Mouse (Mus musculus) hindbrain, embryonic 13.5 days (tissue): ENCODE measurements around the gene Ric8b. TPM values are rescaled to one million over a fixed set of nuclear protein-coding genes. Genes with fewer than 3 reads are reported as not detected.
A peak's percentile ranks its signal among the peaks of the same experiment; 100 is the strongest.

ENCODE experiments used
- ATAC-seq: fragments of 200-750 bp; cut with Nextera tagmentation; 2 replicates; pipeline ENCODE4 v1.8.0; 2017; ENCODE audit warnings: moderate TSS enrichment; ENCODE audit not compliant: low FRiP score
- H3K27ac ChIP-seq: fragments of 300-500 bp; sonication (generic); 2 replicates; pipeline ENCODE4 v1.5.1; 2015; ENCODE audit warnings: inconsistent platforms, mild to moderate bottlenecking, moderate library complexity
- H3K27me3 ChIP-seq: fragments of 300-500 bp; sonication (generic); 2 replicates; pipeline ENCODE4 v1.6.1; 2015; ENCODE audit warnings: mild to moderate bottlenecking, inconsistent platforms
- H3K36me3 ChIP-seq: fragments of 300-500 bp; sonication (generic); 2 replicates; pipeline ENCODE4 v1.6.1; 2015; ENCODE audit warnings: mild to moderate bottlenecking, inconsistent platforms
- H3K4me1 ChIP-seq: fragments of 300-500 bp; sonication (generic); replicated peaks from 2 replicates; pipeline ENCODE4 v1.6.1; 2015; ENCODE audit warnings: inconsistent platforms
- H3K4me2 ChIP-seq: fragments of 300-500 bp; sonication (generic); 2 replicates; pipeline ENCODE4 v1.6.1; 2015; ENCODE audit warnings: inconsistent platforms, mild to moderate bottlenecking, moderate library complexity
- H3K4me3 ChIP-seq: fragments of 300-500 bp; sonication (generic); 2 replicates; pipeline ENCODE4 v1.5.1; 2015; ENCODE audit warnings: mild to moderate bottlenecking, inconsistent platforms
- H3K9ac ChIP-seq: fragments of 300-500 bp; sonication (generic); 2 replicates; pipeline ENCODE4 v1.6.1; 2015; ENCODE audit warnings: mild to moderate bottlenecking, inconsistent platforms
- H3K9me3 ChIP-seq: fragments of 300-500 bp; sonication (generic); 2 replicates; pipeline ENCODE4 v1.6.1; 2016; ENCODE audit warnings: inconsistent platforms
- WGBS: fragments of 180-500 bp; shearing (Covaris S2); methylation state at CpG from one replicate; pipeline ENCODE4 v1.1.7; 2015; 5-methylcytosine and 5-hydroxymethylcytosine counted together
- polyA plus RNA-seq: library from polyadenylated mRNA; unstranded; fragments of >200 nt; fragmentation: Nextera tagmentation; extraction: Ambion mirVana; gene quantifications from 2 replicates; pipeline ENCODE4 v1.2.1, GENCODE M21; 2015

Gene Ric8b
- polyA plus RNA-seq, 1 experiment from 2014 or later, result 49.6 TPM

DNA sequence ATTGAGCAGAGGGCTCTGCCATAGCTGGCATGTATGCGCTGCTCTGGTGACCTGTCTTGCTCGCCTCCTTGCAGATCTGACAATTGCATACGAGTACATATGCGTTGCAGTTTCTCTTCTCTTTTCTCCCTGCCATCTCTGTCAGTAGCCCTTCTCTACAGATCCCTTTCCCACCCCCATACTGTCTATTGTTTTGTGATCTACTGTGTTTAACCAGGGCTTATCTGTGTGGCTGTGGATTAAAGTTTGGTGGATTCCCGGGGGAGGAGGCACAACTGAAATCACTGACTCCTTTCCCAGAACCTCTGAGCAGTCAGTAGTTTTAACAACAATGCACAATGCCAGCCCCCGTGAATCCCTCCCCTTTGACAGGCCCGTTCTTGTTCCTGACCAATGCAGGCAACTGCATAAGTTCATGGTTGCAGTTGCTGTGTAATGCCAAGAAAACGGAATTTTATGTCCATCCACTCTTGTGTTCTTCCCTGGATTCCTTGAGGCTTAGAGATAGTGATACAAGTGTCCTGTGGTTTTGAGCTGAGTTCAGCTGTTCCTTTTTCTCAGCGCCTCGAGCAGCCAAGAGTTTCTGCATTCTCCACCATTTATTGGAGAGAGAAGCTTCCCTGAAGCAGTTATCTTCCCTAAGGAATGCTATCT is 80.3 kb downstream of the Ric8b start:
- H3K4me3 ChIP-seq, result no peak overlapping the region
- H3K27me3 ChIP-seq, result no peaks in the 10 kb centered on the region
- H3K4me1 ChIP-seq, result peaks cover 15% of the 10 kb centered on the region; the same call in 1 of the 2 replicates
- no peak overlapping the region for H3K4me2 ChIP-seq
- no peak for ATAC-seq
- H3K9me3 ChIP-seq, result no peaks in the 10 kb centered on the region
- H3K9ac ChIP-seq, result no peak overlapping the region
- 66% methylated on average over 10 of the region's 10 CpGs for WGBS
- H3K36me3 ChIP-seq, result peaks cover 30% of the 10 kb centered on the region
- peak overlapping the region; percentile 44 for H3K27ac ChIP-seq

DNA sequence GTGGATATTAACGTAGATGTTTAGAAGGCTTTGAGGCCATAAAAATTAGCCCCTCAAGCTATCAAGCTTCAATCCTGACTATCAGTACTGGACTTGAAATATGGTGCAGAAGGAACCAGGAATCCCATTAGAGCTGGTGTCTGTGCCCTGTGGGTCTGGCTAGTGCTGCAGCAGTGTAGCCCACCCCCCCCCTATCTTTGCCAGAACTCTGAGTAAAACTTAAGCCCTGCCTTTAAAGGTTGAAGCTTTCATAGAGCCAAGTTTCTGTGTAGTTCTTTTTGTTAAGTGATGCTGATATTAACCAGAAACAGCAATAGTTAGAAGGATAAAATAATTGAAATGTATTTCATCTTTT is 80.8 kb downstream of the Ric8b start:
- Histone ChIP-seq H3K4me2 (no peak overlapping the region), H3K36me3 (peaks cover 26% of the 10 kb centered on the region), H3K9me3 (no peaks in the 10 kb centered on the region), H3K27me3 (no peaks in the 10 kb centered on the region), H3K27ac (no peak overlapping the region; the same call in 1 of the 2 replicates), H3K4me3 (no peak overlapping the region), H3K4me1 (peaks cover 15% of the 10 kb centered on the region; the same call in 1 of the 2 replicates), H3K9ac (no peak overlapping the region)
- 67% methylated on average over 1 of the region's 1 CpGs for WGBS
- ATAC-seq, result no peak

DNA sequence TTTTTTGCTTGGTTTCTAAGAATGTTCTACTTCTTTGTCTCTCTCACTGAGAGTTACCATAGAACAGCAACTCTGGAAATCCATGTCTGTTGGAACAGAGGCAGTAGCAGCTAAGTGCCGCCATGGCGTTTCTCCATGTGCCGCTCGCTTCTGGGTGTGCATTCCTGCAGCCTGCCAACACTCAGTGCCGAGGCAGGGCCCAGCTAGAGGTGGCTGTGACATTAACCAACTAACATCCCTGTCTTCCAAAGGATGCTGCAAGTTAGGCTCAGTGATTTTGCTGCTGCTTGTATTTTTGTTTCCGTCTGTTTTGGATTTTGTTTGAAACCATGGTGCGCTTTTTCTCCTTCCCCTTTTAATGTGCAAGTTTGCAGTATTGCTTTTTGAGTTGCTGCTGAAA is 84.5 kb downstream of the Ric8b start:
- H3K27ac ChIP-seq, result no peak overlapping the region
- no peaks in the 10 kb centered on the region for H3K9me3 ChIP-seq
- H3K4me3 ChIP-seq, result no peak overlapping the region
- ATAC-seq, result no peak
- H3K9ac ChIP-seq, result 0 out of 2 replicates have a peak overlapping the region, but pooled peaks have one; percentile 29
- peaks cover 12% of the 10 kb centered on the region; the same call in 1 of the 2 replicates for H3K4me1 ChIP-seq
- peaks cover 11% of the 10 kb centered on the region for H3K36me3 ChIP-seq
- no peak overlapping the region for H3K4me2 ChIP-seq
- WGBS, result 85% methylated on average over 7 of the region's 7 CpGs
- no peaks in the 10 kb centered on the region for H3K27me3 ChIP-seq

DNA sequence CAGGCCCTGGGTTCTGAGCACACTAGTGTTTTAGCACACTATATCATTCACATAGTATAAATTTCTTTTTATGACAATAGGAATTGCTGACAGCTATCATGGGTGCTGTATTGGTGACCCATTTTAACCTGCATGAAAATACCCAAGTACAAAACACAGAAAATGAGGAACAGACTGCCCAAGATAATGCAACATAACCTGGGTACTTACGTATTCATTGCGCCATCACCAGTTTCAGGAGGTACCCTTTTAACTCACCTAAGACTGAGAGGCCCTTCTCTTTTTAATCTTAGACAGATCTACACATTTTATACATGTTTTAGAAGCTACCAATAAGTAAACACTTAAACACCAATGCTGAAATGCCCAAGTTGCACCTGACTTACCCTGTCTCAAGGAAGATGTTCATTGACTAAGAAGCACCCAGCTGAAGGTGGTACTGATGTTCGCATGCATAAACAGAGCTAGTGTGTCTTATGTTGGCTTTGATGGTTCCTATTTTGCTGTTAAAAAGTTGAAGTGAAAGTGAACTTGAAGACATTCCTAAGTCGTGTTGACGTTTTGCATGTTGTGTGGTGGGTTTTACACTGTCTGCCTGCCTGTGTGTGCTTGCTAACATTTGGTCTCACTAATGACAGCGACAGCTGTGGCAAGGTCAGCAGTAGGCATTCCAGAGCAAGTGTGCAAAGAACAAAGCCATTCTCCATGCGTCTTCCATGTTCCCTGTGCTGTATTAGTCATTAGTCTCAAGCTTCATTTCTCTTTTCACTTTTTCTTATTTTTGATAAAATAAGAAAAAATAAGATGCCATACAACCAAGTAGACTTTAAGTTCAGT is 86.0 kb downstream of the Ric8b start:
- H3K9me3 ChIP-seq, result no peaks in the 10 kb centered on the region
- no peak overlapping the region for H3K27ac ChIP-seq
- H3K4me1 ChIP-seq, result peaks cover 11% of the 10 kb centered on the region
- ATAC-seq, result no peak
- no peaks in the 10 kb centered on the region for H3K27me3 ChIP-seq
- H3K4me3 ChIP-seq, result no peak overlapping the region
- peaks cover 11% of the 10 kb centered on the region for H3K36me3 ChIP-seq
- no peak overlapping the region for H3K9ac ChIP-seq
- H3K4me2 ChIP-seq, result no peak overlapping the region
- WGBS, result 87% methylated on average over 7 of the region's 7 CpGs

DNA sequence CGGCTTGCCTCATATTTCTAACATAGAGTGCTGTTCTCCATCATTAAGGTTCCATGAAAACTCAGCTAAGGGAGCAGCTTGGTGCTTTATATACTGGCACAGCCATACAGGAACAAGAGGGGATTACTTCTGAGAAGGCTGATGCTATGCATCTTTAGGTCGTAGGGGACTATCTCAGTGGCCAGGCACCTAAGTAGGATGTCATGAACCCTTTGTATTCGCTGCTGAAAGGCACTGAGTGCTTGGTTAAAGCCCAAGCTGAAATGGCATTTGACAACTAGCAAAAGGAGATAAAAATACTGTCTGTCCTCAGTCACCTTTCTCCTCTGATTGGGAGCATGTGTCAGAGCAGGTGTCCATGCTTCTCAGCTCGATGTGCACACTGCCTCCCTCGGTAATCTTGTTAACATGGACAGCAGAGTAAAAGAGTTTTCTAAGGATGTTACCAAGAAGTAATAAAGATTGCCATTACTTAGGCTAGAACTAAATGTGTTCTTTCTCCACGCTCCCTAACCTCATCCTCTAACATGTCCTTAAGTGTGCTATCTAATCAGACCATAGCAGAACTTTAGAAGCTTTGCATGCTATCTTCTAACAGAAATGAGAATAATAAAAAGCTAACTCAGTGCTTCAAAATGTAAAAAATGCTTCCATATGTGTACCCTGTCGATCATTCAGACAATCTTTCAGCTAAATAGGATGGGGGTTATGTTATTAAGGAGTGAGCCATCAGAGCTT is 89.3 kb downstream of the Ric8b start:
- Histone ChIP-seq H3K4me1 (peaks cover 25% of the 10 kb centered on the region), H3K9me3 (no peaks in the 10 kb centered on the region), H3K27ac (no peak overlapping the region), H3K4me2 (no peak overlapping the region), H3K9ac (no peak overlapping the region), H3K36me3 (peaks cover 19% of the 10 kb centered on the region), H3K4me3 (no peak overlapping the region), H3K27me3 (no peaks in the 10 kb centered on the region)
- WGBS, result 84% methylated on average over 7 of the region's 7 CpGs
- ATAC-seq, result no peak

DNA sequence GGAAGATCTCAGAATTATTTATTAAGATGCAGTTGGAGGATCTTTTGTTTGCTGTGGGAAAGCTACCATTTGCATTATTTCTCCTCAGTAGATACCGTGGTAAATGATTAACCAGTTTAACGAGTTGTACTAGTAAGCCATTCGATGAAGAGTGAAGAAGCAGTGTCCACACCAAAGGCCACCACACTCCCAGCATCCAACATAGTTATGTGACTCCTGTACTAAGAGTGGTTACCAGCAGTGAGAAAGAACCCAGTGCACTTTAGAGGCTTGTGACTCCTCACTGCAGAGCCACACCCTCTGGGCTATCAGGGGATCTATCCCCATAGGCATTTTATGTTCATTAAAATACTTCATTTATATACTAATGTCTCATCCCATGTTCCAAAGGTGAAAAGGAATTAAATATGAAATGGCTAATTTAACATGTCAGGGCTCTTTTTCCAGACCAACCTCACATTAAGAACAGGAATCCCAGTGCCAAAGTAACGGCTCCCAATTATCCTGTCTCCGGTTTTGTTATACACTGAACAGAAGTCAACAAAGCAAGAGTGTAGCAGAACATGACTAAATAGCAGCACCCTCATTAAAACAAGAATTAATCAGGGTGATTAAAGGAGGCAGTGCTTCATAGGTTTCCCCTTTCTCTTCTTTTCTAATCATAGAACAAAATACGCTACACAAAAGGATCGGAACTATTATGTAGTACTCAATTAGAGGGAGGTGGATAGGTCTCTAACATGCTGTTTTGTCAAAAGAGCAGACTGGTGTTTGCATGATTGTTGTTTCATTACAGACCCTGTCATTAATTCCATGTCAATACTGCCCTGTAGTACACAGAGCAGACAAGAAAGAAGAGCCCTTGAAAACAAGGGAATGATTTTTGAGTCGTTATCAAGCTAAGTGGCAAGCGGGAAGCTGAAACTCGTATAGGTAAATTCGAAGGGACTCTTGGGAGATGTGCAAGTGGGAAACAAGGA is 90.7 kb downstream of the Ric8b start:
- H3K27ac ChIP-seq, result peak overlapping the region; percentile 60

DNA sequence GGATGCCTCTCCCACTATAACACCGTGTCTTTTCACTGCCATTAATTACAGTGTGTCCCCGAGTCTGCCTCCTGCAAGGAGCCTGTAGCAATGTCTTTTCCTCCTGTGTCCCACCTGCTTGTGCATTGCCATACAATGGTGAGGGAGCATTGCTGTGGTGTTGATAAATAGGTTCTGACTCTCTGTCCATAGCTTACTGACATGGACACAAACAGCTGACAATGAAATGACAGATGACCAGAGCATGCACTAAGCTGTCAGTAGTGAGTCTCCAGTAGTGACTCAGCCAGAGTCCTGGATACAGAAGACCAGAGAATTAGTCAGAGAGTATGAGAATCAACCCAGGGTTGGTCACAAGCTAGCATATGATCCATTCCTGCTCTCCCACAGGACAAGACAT is 93.7 kb downstream of the Ric8b start:
- Histone ChIP-seq H3K4me1 (peaks cover 42% of the 10 kb centered on the region), H3K36me3 (peaks cover 22% of the 10 kb centered on the region), H3K4me2 (no peak overlapping the region), H3K9me3 (no peaks in the 10 kb centered on the region), H3K4me3 (no peak overlapping the region), H3K27me3 (no peaks in the 10 kb centered on the region), H3K27ac (no peak overlapping the region), H3K9ac (no peak overlapping the region)
- 49% methylated on average over 2 of the region's 2 CpGs for WGBS
- ATAC-seq, result no peak

More for the DNA sequence above, 90.7 kb downstream of the Ric8b start:
- no peaks in the 10 kb centered on the region for H3K9me3 ChIP-seq
- H3K4me2 ChIP-seq, result no peak overlapping the region
- peaks cover 27% of the 10 kb centered on the region for H3K4me1 ChIP-seq
- ATAC-seq, result no peak
- no peaks in the 10 kb centered on the region for H3K27me3 ChIP-seq
- no peak overlapping the region for H3K4me3 ChIP-seq
- WGBS, result 56% methylated on average over 11 of the region's 11 CpGs
- no peak overlapping the region for H3K9ac ChIP-seq
- H3K36me3 ChIP-seq, result peaks cover 19% of the 10 kb centered on the region

DNA sequence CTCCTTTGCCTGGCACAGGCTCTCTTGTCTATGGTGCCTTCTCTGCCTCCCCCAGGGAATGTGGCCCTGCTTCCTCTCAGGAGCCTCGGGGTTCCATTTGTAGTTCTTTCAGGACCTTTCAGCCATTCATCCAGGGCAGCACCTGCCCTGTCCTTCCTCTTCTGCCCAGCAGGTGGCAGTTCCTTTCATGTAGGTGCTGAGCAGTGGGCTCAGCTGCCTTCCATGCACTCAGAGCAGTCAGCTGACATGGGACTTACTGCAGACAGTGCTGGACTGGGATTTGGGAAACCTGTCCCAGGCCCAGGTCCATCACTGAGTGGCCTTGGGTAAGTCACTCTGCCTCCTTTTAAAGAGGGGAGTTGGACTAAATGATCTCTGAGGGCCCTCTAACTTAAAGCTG is 96.0 kb downstream of the Ric8b start:
- H3K27me3 ChIP-seq, result no peaks in the 10 kb centered on the region
- H3K4me3 ChIP-seq, result no peak overlapping the region
- H3K9me3 ChIP-seq, result no peaks in the 10 kb centered on the region
- H3K4me2 ChIP-seq, result no peak overlapping the region
- 16% methylated on average over 1 of the region's 1 CpGs for WGBS
- H3K27ac ChIP-seq, result peak overlapping the region; percentile 58; the same call in 1 of the 2 replicates
- no peak overlapping the region for H3K9ac ChIP-seq
- H3K4me1 ChIP-seq, result peaks cover 31% of the 10 kb centered on the region
- 0 out of 2 replicates have a peak, but pooled peaks have one; percentile 59 for ATAC-seq
- H3K36me3 ChIP-seq, result peaks cover 45% of the 10 kb centered on the region

DNA sequence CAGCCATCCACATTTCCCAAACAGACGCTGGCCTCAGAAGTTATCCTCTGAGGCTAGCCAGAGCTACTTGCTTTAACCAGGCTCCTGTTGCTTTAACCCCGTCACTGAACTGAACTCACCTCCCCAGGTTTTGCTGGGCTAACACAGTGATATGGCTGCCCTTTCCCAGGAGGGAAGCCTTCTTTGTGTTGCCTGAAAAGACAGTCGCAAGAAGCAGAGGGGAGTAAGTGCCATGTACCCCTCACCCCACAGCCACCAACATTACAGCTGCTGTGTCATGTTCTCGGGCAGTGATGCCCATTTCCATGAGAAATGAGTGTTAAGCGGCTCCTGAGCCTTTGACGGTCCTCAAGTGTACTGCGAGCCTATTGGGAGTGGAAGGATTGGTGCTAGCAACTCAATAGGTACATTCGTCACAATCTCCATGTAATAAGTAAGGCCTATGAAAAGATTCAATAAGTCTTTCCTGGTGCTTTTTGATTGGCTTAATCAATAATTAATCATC is 96.6 kb downstream of the Ric8b start:
- no peaks in the 10 kb centered on the region for H3K9me3 ChIP-seq
- ATAC-seq, result no peak

DNA sequence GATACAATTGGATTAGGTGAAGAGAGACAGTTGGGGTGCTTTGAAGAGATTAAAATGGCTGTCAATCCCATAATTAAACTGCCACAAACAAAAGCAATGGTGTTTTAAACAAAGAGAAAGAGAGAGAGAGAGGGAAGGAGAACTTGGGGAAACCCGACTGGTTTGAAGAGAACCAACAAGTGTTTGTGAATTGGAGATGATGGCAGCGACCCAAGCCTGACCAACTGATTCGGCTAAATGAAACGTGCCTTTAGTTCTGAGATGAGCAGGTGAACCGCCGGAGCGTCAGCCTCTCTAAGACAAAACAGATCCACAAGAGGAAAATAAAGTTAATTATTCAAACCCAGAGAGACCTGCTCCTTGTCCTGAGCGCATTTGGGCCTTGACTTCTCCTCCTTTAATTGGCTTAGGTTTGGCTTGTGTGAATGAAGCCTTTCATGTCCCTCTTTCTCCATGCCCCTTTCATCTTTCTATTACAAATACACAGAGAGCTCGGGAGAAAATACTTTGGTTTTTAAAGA is 97.1 kb downstream of the Ric8b start:
- no peak for ATAC-seq
- Histone ChIP-seq H3K9ac (no peak overlapping the region), H3K4me3 (no peak overlapping the region), H3K4me1 (peaks cover 26% of the 10 kb centered on the region), H3K27me3 (no peaks in the 10 kb centered on the region), H3K4me2 (no peak overlapping the region), H3K9me3 (no peaks in the 10 kb centered on the region), H3K27ac (no peak overlapping the region), H3K36me3 (peaks cover 56% of the 10 kb centered on the region)
- 35% methylated on average over 9 of the region's 9 CpGs for WGBS

More for the DNA sequence above, 96.6 kb downstream of the Ric8b start:
- no peak overlapping the region for H3K4me3 ChIP-seq
- H3K27ac ChIP-seq, result peak overlapping the region; percentile 58
- no peak overlapping the region for H3K4me2 ChIP-seq
- H3K4me1 ChIP-seq, result peaks cover 26% of the 10 kb centered on the region
- 50% methylated on average over 8 of the region's 8 CpGs for WGBS
- no peak overlapping the region for H3K9ac ChIP-seq
- no peaks in the 10 kb centered on the region for H3K27me3 ChIP-seq
- H3K36me3 ChIP-seq, result peaks cover 50% of the 10 kb centered on the region
